Mouse (Mus musculus) C2C12 (cell line): ENCODE data around the gene Mtg2. TPM values are rescaled to one million over a fixed set of nuclear protein-coding genes. Genes with fewer than 3 reads are reported as not detected.

Source experiments
- H3K27me3 ChIP-seq: one replicate; pipeline ENCODE4 v1.6.1; 2011; ENCODE audit not compliant: control insufficient read depth, insufficient read depth, insufficient read length
- H3K36me3 ChIP-seq: one replicate; pipeline ENCODE4 v1.6.1; 2011; ENCODE audit not compliant: control insufficient read depth, insufficient read depth
- H3K4me3 ChIP-seq: one replicate; pipeline ENCODE4 v1.5.1; 2011; ENCODE audit warnings: mild to moderate bottlenecking, control low read depth; ENCODE audit not compliant: poor library complexity, insufficient read depth, severe bottlenecking
- H3K79me2 ChIP-seq: one replicate; pipeline ENCODE4 v1.6.1; 2011; ENCODE audit not compliant: control insufficient read depth, insufficient read depth
- H3K79me3 ChIP-seq: one replicate; pipeline ENCODE4 v1.6.1; 2011; ENCODE audit warnings: low read depth, control low read depth
- H3ac ChIP-seq: one replicate; pipeline ENCODE3; 2011; ENCODE audit warnings: low read depth; ENCODE audit not compliant: control insufficient read depth, insufficient read length
- CEBPB ChIP-seq: IDR thresholded peaks from one replicate; pipeline ENCODE4 v1.6.1; 2011; ENCODE audit warnings: low read depth, mild to moderate bottlenecking, control low read depth, moderate library complexity
- CTCF ChIP-seq: IDR thresholded peaks from one replicate; pipeline ENCODE4 v1.5.1; 2011; ENCODE audit not compliant: control insufficient read depth, insufficient read depth, insufficient read length
- FOSL1 ChIP-seq: IDR thresholded peaks from one replicate; pipeline ENCODE4 v1.8.0; 2011; ENCODE audit warnings: mild to moderate bottlenecking, low read length; ENCODE audit not compliant: poor library complexity, insufficient read depth, severe bottlenecking
- MAX ChIP-seq: IDR thresholded peaks from one replicate; pipeline ENCODE4 v1.6.1; 2011; ENCODE audit warnings: mild to moderate bottlenecking, control low read depth
- MYOD1 ChIP-seq: IDR thresholded peaks from one replicate; pipeline ENCODE4 v1.6.1; 2011; ENCODE audit warnings: low read depth; ENCODE audit not compliant: control insufficient read depth, insufficient read length
- MYOG ChIP-seq: IDR thresholded peaks from one replicate; pipeline ENCODE4 v1.6.1; 2011; ENCODE audit not compliant: control insufficient read depth, insufficient read length; ENCODE audit errors: extremely low read depth
- USF1 ChIP-seq: IDR thresholded peaks from one replicate; pipeline ENCODE4 v1.6.1; 2011; ENCODE audit warnings: low read depth, mild to moderate bottlenecking, control low read depth, moderate library complexity
- polyA plus RNA-seq: library from polyadenylated mRNA; unstranded; fragments of >200 nt; fragmentation: generic; extraction: Trizol; gene quantifications from one replicate; pipeline ENCODE4 v1.2.1, GENCODE M21; 2012; ENCODE audit warnings: missing spikeins

Gene Mtg2
- polyA plus RNA-seq, 1 experiment = 18.0 TPM

GRCm38 (mm10) chr2:180050986-180051385, 19.4 kb upstream of the Mtg2 start:
- H3ac ChIP-seq = no peak overlapping the region
- no peaks in the 10 kb centered on the region for H3K27me3 ChIP-seq
- H3K4me3 ChIP-seq = no peak overlapping the region
- peaks cover 22% of the 10 kb centered on the region for H3K79me2 ChIP-seq
- TF ChIP-seq CTCF = peak; percentile 65
- no peak for TF ChIP-seq MYOD1
- TF ChIP-seq FOSL1 = no peak
- H3K79me3 ChIP-seq = peaks cover 10% of the 10 kb centered on the region
- H3K36me3 ChIP-seq = peaks cover 3% of the 10 kb centered on the region

GRCm38 (mm10) chr2:180051986-180052733, 18.2 kb upstream of the Mtg2 start:
- Histone ChIP-seq H3ac (no peak overlapping the region), H3K36me3 (peaks cover 5% of the 10 kb centered on the region), H3K27me3 (no peaks in the 10 kb centered on the region), H3K79me3 (peaks cover 6% of the 10 kb centered on the region), H3K4me3 (no peak overlapping the region), H3K79me2 (peaks cover 14% of the 10 kb centered on the region)
- TF ChIP-seq MYOD1 (no peak), CTCF (peak; percentile 8)

GRCm38 (mm10) chr2:180053001-180053400, 17.4 kb upstream of the Mtg2 start:
- Histone ChIP-seq H3K27me3 (no peaks in the 10 kb centered on the region), H3K79me2 (peaks cover 11% of the 10 kb centered on the region), H3ac (no peak overlapping the region), H3K79me3 (peaks cover 6% of the 10 kb centered on the region), H3K4me3 (no peak overlapping the region), H3K36me3 (peaks cover 5% of the 10 kb centered on the region)
- TF ChIP-seq CEBPB (no peak), MYOG (no peak), CTCF (no peak), MYOD1 (no peak), USF1 (no peak)

GRCm38 (mm10) chr2:180063338-180064131, 6.9 kb upstream of the Mtg2 start:
- TF ChIP-seq MYOG = no peak
- H3K79me3 ChIP-seq = no peaks in the 10 kb centered on the region
- no peak overlapping the region for H3ac ChIP-seq
- H3K79me2 ChIP-seq = no peaks in the 10 kb centered on the region
- H3K4me3 ChIP-seq = no peak overlapping the region
- no peaks in the 10 kb centered on the region for H3K27me3 ChIP-seq
- peaks cover 18% of the 10 kb centered on the region for H3K36me3 ChIP-seq

- Histone ChIP-seq H3ac (peak overlapping the region; percentile 62), H3K36me3 (peaks cover 7% of the 10 kb centered on the region), H3K27me3 (no peaks in the 10 kb centered on the region), H3K79me3 (no peaks in the 10 kb centered on the region), H3K79me2 (peaks cover 15% of the 10 kb centered on the region), H3K4me3 (peak overlapping the region; percentile 90)
- TF ChIP-seq MYOD1 (no peak), MYOG (no peak), CTCF (no peak), USF1 (no peak), FOSL1 (no peak), CEBPB (no peak), MAX (no peak)
Measured at GRCm38 (mm10) chr2:180069770-180070480, 463 bp upstream of the Mtg2 start.

- H3K4me3 ChIP-seq = no peak overlapping the region
- no peak for TF ChIP-seq USF1
- no peak for TF ChIP-seq CEBPB
- TF ChIP-seq MYOG = no peak
- TF ChIP-seq CTCF = no peak
- TF ChIP-seq MYOD1 = no peak
- TF ChIP-seq MAX = no peak
- no peak for TF ChIP-seq FOSL1
Measured at GRCm38 (mm10) chr2:180071671-180072070, 1.3 kb downstream of the Mtg2 start.

More at GRCm38 (mm10) chr2:180071671-180072070, 1.3 kb downstream of the Mtg2 start:
- peaks cover 15% of the 10 kb centered on the region for H3K79me2 ChIP-seq
- H3K27me3 ChIP-seq = no peaks in the 10 kb centered on the region
- no peaks in the 10 kb centered on the region for H3K79me3 ChIP-seq
- peaks cover 7% of the 10 kb centered on the region for H3K36me3 ChIP-seq
- no peak overlapping the region for H3ac ChIP-seq
